Comparison of ENCODE assay signal across 8 mouse cellular contexts in genomic region chr3:116807811-116808506, GRCm38 (mm10). TPM values are rescaled to one million over a fixed set of nuclear protein-coding genes. Genes with fewer than 3 reads are reported as not detected.
DNase-seq lines count a peak whose midpoint lies in the region; ATAC-seq lines count a peak whose summit lies in the region.

Agl (minus strand) TSS chr3:116808166.

- H3K9ac ChIP-seq in hindbrain, embryonic 13.5 days: peak within 1 kb of the TSS; percentile 85

- H3K27ac ChIP-seq in hindbrain, embryonic 13.5 days: peak within 1 kb of the TSS; percentile 92

- peak within 1 kb of the TSS; percentile 74 for H3K4me3 ChIP-seq in hindbrain, embryonic 13.5 days

- H3K27me3 ChIP-seq in hindbrain, embryonic 13.5 days: no peaks in the 10 kb centered on the region

- ATAC-seq in hindbrain, embryonic 13.5 days (ENCODE audit: low FRiP score): peak; percentile 100

- H3K4me2 ChIP-seq in hindbrain, embryonic 13.5 days: peak within 1 kb of the TSS; percentile 76

- peak; percentile 98 for DNase-seq in NIH3T3 (ENCODE audit: low read depth)
- DNase-seq in cerebellum, postnatal 10 days: peak; percentile 98 to 99
- DNase-seq in frontal cortex, postnatal 14 days (ENCODE audit: low spot score in 2 of 2): peak; percentile 84 to 86
- peak; percentile 75 to 77 for DNase-seq in layer of hippocampus, postnatal 25 days (ENCODE audit: extremely low spot score in 1 of 2, low spot score in 1 of 2)
- peak; percentile 96 for DNase-seq in lung, postnatal 25 days (ENCODE audit: low spot score)
- peak; percentile 98 for DNase-seq in retina, embryonic 14.5 days (ENCODE audit: low spot score)
- peak; percentile 97 for DNase-seq in thymus, postnatal 4 days

- H3K4me1 ChIP-seq in hindbrain, embryonic 13.5 days (replicated peaks): peaks cover 25% of the 10 kb centered on the region

- H3K9me3 ChIP-seq in hindbrain, embryonic 13.5 days: no peaks in the 10 kb centered on the region

- WGBS in hindbrain, embryonic 13.5 days: under 1% methylated on average over 48 of the region's 57 CpGs

- peaks cover 5% of the 10 kb centered on the region; the same call in 1 of the 2 replicates for H3K36me3 ChIP-seq in hindbrain, embryonic 13.5 days

RNA-seq across cellular contexts. Expression of gene Agl, which starts in this region (rescaled TPM):
- polyA plus RNA-seq in hindbrain, embryonic 13.5 days (2015; fragmentation: Nextera tagmentation; extraction: Ambion mirVana): 16.5 and 17.3 TPM in 2 replicates
- 10 to 100 TPM; 26.2 to 29.3 TPM for total RNA-seq in layer of hippocampus, postnatal 25 days (2021)

Comparison
In these comparisons a context has a peak if more than half of its experiments do, and no peak if none do; other contexts are left out.
1. Peak in every context shown above with its lines: DNase-seq, ATAC-seq, H3K4me3 ChIP-seq and H3K27ac ChIP-seq.